Mouse (Mus musculus): ENCODE data around the gene Slfn8. TPM values are rescaled to one million over a fixed set of nuclear protein-coding genes. Genes with fewer than 3 reads are reported as not detected.
A peak's percentile ranks its signal among the peaks of the same experiment; 100 is the strongest.

Gene Slfn8
- polyA plus RNA-seq, 1 experiment: 0.28 TPM

DNA sequence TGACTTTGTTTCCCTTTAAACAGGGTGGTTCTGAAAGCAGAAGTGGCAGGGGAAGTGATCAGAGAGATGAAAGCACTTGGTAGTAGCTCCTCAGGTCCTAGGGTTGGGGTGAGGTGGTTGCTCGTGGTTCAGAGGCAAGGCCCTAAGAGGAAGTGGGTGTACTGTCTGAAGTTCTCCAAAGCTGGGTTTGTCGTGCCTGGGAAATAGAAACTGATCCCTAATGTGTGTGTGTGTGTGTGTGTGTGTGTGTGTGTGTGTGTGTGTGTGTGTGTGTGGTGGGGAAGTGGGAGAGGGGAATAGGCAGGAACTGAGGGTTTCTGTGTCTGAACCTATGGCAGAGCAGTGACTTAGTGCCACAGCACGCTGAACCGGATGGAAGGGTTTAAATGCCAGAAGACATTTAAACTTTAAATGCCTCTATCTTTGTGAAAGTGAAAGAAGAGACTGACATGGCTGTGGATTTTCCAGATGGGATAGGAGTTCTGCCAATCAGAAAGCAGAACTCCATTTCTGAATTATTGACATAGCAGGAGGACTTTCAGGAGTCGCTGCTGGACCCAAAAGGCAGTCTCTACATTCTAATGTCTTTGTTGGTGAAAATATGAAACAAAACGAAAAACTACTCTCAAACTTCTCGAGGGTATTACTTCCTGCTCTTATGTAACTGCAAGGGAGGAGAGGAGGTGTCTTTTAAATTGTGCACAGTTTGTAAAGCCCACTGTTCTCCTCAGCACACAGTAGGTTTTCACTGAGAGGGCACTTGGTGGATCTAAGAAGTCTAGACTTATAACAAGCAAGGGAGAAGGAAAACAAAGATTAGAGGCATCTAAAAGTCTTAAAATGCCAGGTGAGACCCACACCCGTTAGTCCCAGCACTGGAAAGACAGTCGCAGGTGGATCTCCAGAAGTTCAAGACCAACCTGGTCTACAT is 67.7 kb downstream of the Slfn8 start:
- H3K27me3 ChIP-seq (ENCODE audit: control insufficient read depth, insufficient read depth, low read length): peaks cover 11% of the 10 kb centered on the region
- TF ChIP-seq POLR2A (IDR thresholded peaks at IDR 0.05; ENCODE audit: low read depth, low read length): no peak
- no peak for TF ChIP-seq CTCF (IDR thresholded peaks at IDR 0.05; ENCODE audit: extremely low read depth, insufficient read length, insufficient replicate concordance, low read depth, low read length)

More for the DNA sequence above, 67.7 kb downstream of the Slfn8 start:
- WGBS: 25% methylated on average over 9 of the region's 9 CpGs
- Histone ChIP-seq H3K27ac (ENCODE audit: insufficient read depth, low read depth, low read length) (peak overlapping the region; percentile 67), H3K4me3 (ENCODE audit: low read depth, low read length) (peak overlapping the region; percentile 65), H3K36me3 (ENCODE audit: control insufficient read depth, insufficient read depth, low read length) (0 out of 2 replicates have a peak, but pooled peaks cover 2% of the 10 kb centered on the region), H3K4me1 (ENCODE audit: control insufficient read depth, insufficient read depth, insufficient read length, low read length) (peaks cover 4% of the 10 kb centered on the region; the same call in 1 of the 2 replicates)

Other genes starting within 250 kb of the Slfn8 start
- 4.3 and 6.3 TPM in 2 replicates for gene Lig3, start 239.7 kb downstream of the Slfn8 start, polyA plus RNA-seq (2012; rRNA removed)
- 7.0 and 8.9 TPM in 2 replicates for gene Rffl, start 149.6 kb downstream of the Slfn8 start, polyA plus RNA-seq (2012; rRNA removed)
- gene Rad51d, start 130.2 kb downstream of the Slfn8 start, polyA plus RNA-seq (2012; rRNA removed): 6.8 and 10.2 TPM in 2 replicates
- 0.13 TPM in 1 of 2 replicates, not detected in the other for gene Fndc8, start 128.7 kb downstream of the Slfn8 start, polyA plus RNA-seq (2012; rRNA removed)
- gene Nle1, start 112.4 kb downstream of the Slfn8 start, polyA plus RNA-seq (2012; rRNA removed): 20.7 and 27.1 TPM in 2 replicates
- 1.0 and 1.7 TPM in 2 replicates for gene Unc45b, start 110.3 kb downstream of the Slfn8 start, polyA plus RNA-seq (2012; rRNA removed)
- gene Slfn5, start 69.5 kb downstream of the Slfn8 start, polyA plus RNA-seq (2012; rRNA removed): 0.34 and 0.95 TPM in 2 replicates
- 0.30 and 0.61 TPM in 2 replicates for gene Slfn9, start 29.0 kb downstream of the Slfn8 start, polyA plus RNA-seq (2012; rRNA removed)
- gene Slfn2, start 44.3 kb upstream of the Slfn8 start, polyA plus RNA-seq (2012; rRNA removed): 3.4 and 4.2 TPM in 2 replicates
- 0.18 and 0.81 TPM in 2 replicates for gene Slfn1, start 96.0 kb upstream of the Slfn8 start, polyA plus RNA-seq (2012; rRNA removed)
- gene Slfn4, start 154.4 kb upstream of the Slfn8 start, polyA plus RNA-seq (2012; rRNA removed): 0.37 and 0.47 TPM in 2 replicates
- gene Slfn3, start 170.5 kb upstream of the Slfn8 start, polyA plus RNA-seq (2012; rRNA removed): 0.09 TPM in 1 of 2 replicates, not detected in the other

Data from small intestine, adult 2 months (tissue).